Mouse (Mus musculus) lung, embryonic 15.5 days (tissue): ENCODE measurements around the gene Rnf26. TPM values are rescaled to one million over a fixed set of nuclear protein-coding genes. Genes with fewer than 3 reads are reported as not detected.
A peak's percentile ranks its signal among the peaks of the same experiment; 100 is the strongest.

Source experiments
- ATAC-seq: fragments of 200-750 bp; cut with Nextera tagmentation; 2 replicates; pipeline ENCODE4 v1.8.0; 2017; ENCODE audit warnings: moderate number of reproducible peaks, borderline replicate concordance; ENCODE audit not compliant: low FRiP score, low TSS enrichment; ENCODE audit errors: extremely low read depth
- H3K27ac ChIP-seq: fragments of 300-500 bp; sonication (generic); 2 replicates; pipeline ENCODE4 v1.5.1; 2015; ENCODE audit warnings: moderate library complexity, mild to moderate bottlenecking, inconsistent platforms
- H3K27me3 ChIP-seq: fragments of 300-500 bp; sonication (generic); 2 replicates; pipeline ENCODE4 v1.6.1; 2015; ENCODE audit warnings: inconsistent platforms
- H3K36me3 ChIP-seq: fragments of 300-500 bp; sonication (generic); 2 replicates; pipeline ENCODE4 v1.6.1; 2015; ENCODE audit warnings: inconsistent platforms
- H3K4me1 ChIP-seq: fragments of 300-500 bp; sonication (generic); 2 replicates; pipeline ENCODE4 v1.6.1; 2015; ENCODE audit warnings: inconsistent platforms
- H3K4me2 ChIP-seq: fragments of 300-500 bp; sonication (generic); 2 replicates; pipeline ENCODE4 v1.6.1; 2015; ENCODE audit warnings: inconsistent platforms, mild to moderate bottlenecking, moderate library complexity
- H3K4me3 ChIP-seq: fragments of 300-500 bp; sonication (generic); 2 replicates; pipeline ENCODE4 v1.5.1; 2015; ENCODE audit warnings: mild to moderate bottlenecking, inconsistent platforms
- H3K9ac ChIP-seq: fragments of 300-500 bp; sonication (generic); 2 replicates; pipeline ENCODE4 v1.6.1; 2015; ENCODE audit warnings: inconsistent platforms
- H3K9me3 ChIP-seq: fragments of 300-500 bp; sonication (generic); 2 replicates; pipeline ENCODE4 v1.6.1; 2016; ENCODE audit warnings: inconsistent platforms
- WGBS: fragments of 180-500 bp; shearing (Covaris S2); methylation state at CpG from one replicate; pipeline ENCODE4 v1.1.7; 2015; 5-methylcytosine and 5-hydroxymethylcytosine counted together
- polyA plus RNA-seq: library from polyadenylated mRNA; unstranded; fragments of >200 nt; fragmentation: Nextera tagmentation; extraction: Ambion mirVana; gene quantifications from 2 replicates; pipeline ENCODE4 v1.2.1, GENCODE M21; 2015

Rnf26 gene
- polyA plus RNA-seq, 1 experiment from 2014 or later: 71.4 TPM

DNA sequence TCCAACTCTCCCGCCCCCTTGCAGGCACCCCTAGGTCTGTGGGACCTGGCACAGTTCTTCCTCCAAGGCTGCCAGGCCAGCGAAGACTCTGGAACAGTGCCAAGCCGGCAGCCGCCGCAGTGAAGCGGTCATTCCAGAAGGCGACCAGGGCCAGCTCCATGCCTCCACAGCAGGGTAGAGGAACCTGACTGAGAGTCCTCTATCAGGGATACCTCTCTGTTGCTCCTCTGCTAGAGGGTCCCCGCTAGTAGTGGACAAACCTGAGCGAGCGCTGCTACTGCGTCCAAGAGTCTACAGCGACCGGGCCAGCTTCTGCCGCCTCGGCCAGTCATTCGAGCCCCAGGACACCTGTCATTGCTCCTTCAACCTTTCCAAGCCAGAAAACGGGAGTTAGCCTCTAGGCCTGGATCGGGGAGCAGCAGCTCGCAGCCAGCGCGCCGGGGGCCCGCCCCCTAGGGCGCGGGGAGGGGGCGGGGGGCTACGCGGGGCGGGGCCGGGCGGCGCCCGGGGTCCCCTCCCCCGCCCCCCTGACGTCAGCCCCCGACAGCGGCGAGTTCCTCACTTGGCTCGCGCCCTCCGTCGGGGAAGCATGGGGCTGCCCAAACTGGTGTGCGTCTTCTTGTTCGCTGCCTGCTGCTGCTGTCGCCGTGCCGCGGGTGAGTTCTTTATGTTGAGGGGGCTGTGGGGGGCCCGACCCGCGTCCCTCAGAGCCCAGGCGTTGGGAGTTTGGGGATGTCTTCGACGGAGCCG lies 21.0 kb upstream of the Rnf26 start, which contains the start of gene Mcam:
Mcam (plus strand) TSS at position 369 of the 750 bp plus-strand sequence.
- peak within 1 kb of the TSS; percentile 70 for H3K9ac ChIP-seq
- ATAC-seq: peak; percentile 12
- no peaks in the 10 kb centered on the region for H3K9me3 ChIP-seq
- peak within 1 kb of the TSS; percentile 70 for H3K4me3 ChIP-seq
- H3K27ac ChIP-seq: peak within 1 kb of the TSS; percentile 87
- under 1% methylated on average over 43 of the region's 55 CpGs for WGBS
- peaks cover 16% of the 10 kb centered on the region; the same call in 1 of the 2 replicates for H3K27me3 ChIP-seq
- H3K4me2 ChIP-seq: peak within 1 kb of the TSS; percentile 95
- peaks cover 6% of the 10 kb centered on the region; the same call in 1 of the 2 replicates for H3K36me3 ChIP-seq
- H3K4me1 ChIP-seq: peaks cover 72% of the 10 kb centered on the region

DNA sequence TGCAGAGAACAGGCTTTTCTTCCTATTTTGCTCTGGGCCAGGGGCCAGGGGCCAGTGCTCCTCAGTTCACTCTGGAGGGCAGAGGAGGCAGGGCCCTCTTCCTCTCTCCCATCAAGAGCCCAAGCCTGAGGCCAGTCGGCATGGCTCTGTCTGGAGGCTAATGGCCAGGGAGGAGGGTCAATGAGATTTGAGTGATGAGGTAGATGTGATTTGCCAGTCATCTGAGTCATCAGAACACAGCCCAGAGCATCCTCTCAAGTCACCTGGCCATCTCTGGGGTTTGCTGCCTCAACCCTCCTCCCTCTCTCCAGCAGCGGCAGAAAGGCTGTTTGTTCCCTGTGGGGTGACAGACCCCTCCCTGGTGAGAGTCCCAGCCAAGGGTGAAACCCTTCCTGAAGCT lies 20.0 kb upstream of the Rnf26 start:
- Histone ChIP-seq H3K4me3 (peak overlapping the region; percentile 70), H3K9ac (peak overlapping the region; percentile 70), H3K27ac (peak overlapping the region; percentile 87), H3K9me3 (no peaks in the 10 kb centered on the region), H3K27me3 (peaks cover 16% of the 10 kb centered on the region; the same call in 1 of the 2 replicates), H3K4me1 (peaks cover 79% of the 10 kb centered on the region), H3K36me3 (0 out of 2 replicates have a peak, but pooled peaks cover under 1% of the 10 kb centered on the region), H3K4me2 (peak overlapping the region; percentile 95)
- ATAC-seq: no peak
- 19% methylated on average over 2 of the region's 2 CpGs for WGBS

- Histone ChIP-seq H3K27me3 (peaks cover 16% of the 10 kb centered on the region; the same call in 1 of the 2 replicates), H3K4me1 (peaks cover 84% of the 10 kb centered on the region), H3K4me2 (peak overlapping the region; percentile 95; the same call in 1 of the 2 replicates), H3K27ac (peak overlapping the region; percentile 96; the same call in 1 of the 2 replicates), H3K9me3 (no peaks in the 10 kb centered on the region), H3K36me3 (no peaks in the 10 kb centered on the region), H3K9ac (no peak overlapping the region), H3K4me3 (no peak overlapping the region)
- 50% methylated on average over 5 of the region's 5 CpGs for WGBS
- ATAC-seq: no peak
Measured at GRCm38 (mm10) chr9:44132200-44132599, 18.9 kb upstream of the Rnf26 start.

GRCm38 (mm10) chr9:44131276-44131590 lies 17.9 kb upstream of the Rnf26 start:
- WGBS: 52% methylated on average over 7 of the region's 7 CpGs
- H3K27me3 ChIP-seq: peaks cover 16% of the 10 kb centered on the region; the same call in 1 of the 2 replicates
- no peaks in the 10 kb centered on the region for H3K9me3 ChIP-seq
- peak overlapping the region; percentile 96 for H3K27ac ChIP-seq
- no peak for ATAC-seq
- no peak overlapping the region; the same call in 1 of the 2 replicates for H3K9ac ChIP-seq
- H3K4me3 ChIP-seq: 0 out of 2 replicates have a peak overlapping the region, but pooled peaks have one; percentile 12
- peak overlapping the region; percentile 90 for H3K4me2 ChIP-seq
- no peaks in the 10 kb centered on the region for H3K36me3 ChIP-seq
- H3K4me1 ChIP-seq: peaks cover 85% of the 10 kb centered on the region

GRCm38 (mm10) chr9:44130581-44131275 lies 17.4 kb upstream of the Rnf26 start:
- ATAC-seq: peak; percentile 29

DNA sequence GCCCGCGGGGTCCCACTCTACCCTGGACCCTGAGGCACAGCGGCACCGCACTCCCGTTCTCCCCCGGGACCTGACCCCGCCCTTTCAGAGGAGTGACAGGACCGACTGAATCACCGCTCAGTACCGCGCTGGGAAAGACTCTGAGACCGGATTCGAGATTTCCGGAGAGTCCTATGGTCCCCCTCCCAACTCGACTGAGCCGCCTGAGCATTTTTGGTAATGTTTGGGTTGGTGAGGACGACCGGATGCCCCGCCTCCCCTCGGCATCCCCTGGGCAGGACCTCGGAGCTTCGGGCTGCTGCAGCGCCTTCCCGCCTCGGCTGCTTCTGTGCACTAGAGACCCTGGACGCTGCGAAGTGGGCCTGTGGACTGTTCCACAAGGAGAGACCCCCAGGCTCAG lies 16.7 kb upstream of the Rnf26 start:
- H3K4me2 ChIP-seq: peak overlapping the region; percentile 90
- peak overlapping the region; percentile 96 for H3K27ac ChIP-seq
- WGBS: under 1% methylated on average over 27 of the region's 27 CpGs
- peaks cover 81% of the 10 kb centered on the region for H3K4me1 ChIP-seq
- peak overlapping the region; percentile 44 for H3K4me3 ChIP-seq
- H3K9ac ChIP-seq: peak overlapping the region; percentile 58
- H3K36me3 ChIP-seq: no peaks in the 10 kb centered on the region
- peaks cover 16% of the 10 kb centered on the region; the same call in 1 of the 2 replicates for H3K27me3 ChIP-seq
- peak; percentile 75 for ATAC-seq
- no peaks in the 10 kb centered on the region for H3K9me3 ChIP-seq

More at GRCm38 (mm10) chr9:44130581-44131275, 17.4 kb upstream of the Rnf26 start:
- peaks cover 83% of the 10 kb centered on the region for H3K4me1 ChIP-seq
- no peaks in the 10 kb centered on the region for H3K9me3 ChIP-seq
- peak overlapping the region; percentile 58; the same call in 1 of the 2 replicates for H3K9ac ChIP-seq
- peak overlapping the region; percentile 44 for H3K4me3 ChIP-seq
- no peaks in the 10 kb centered on the region for H3K36me3 ChIP-seq
- peak overlapping the region; percentile 90 for H3K4me2 ChIP-seq
- 23% methylated on average over 19 of the region's 19 CpGs for WGBS
- peak overlapping the region; percentile 96 for H3K27ac ChIP-seq
- H3K27me3 ChIP-seq: peaks cover 16% of the 10 kb centered on the region; the same call in 1 of the 2 replicates

DNA sequence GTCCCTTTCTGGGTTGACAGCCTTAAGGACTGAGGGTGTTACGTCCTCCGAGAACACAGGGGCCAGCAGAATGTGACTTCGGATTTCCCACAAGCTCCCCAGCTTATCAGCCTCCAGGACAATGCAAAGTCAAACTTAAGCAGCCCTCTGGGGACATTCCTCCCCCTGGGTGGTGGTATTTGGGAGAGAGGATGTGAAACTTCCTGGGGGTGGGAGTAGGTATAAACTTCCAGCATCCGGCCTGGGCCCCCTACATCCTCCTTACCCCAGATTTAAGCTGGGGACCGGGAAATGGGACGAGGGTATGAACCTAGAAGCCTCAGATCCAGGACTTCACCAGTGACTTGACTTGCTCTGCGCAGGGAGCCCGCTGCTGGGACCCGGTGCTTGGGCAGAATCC lies 16.3 kb upstream of the Rnf26 start:
- WGBS: 6% methylated on average over 9 of the region's 9 CpGs
- Histone ChIP-seq H3K4me2 (peak overlapping the region; percentile 90), H3K9me3 (no peaks in the 10 kb centered on the region), H3K4me1 (peaks cover 79% of the 10 kb centered on the region), H3K9ac (peak overlapping the region; percentile 58), H3K27ac (peak overlapping the region; percentile 96), H3K27me3 (peaks cover 16% of the 10 kb centered on the region; the same call in 1 of the 2 replicates), H3K4me3 (peak overlapping the region; percentile 44), H3K36me3 (no peaks in the 10 kb centered on the region)
- ATAC-seq: 0 out of 2 replicates have a peak, but pooled peaks have one; percentile 3

DNA sequence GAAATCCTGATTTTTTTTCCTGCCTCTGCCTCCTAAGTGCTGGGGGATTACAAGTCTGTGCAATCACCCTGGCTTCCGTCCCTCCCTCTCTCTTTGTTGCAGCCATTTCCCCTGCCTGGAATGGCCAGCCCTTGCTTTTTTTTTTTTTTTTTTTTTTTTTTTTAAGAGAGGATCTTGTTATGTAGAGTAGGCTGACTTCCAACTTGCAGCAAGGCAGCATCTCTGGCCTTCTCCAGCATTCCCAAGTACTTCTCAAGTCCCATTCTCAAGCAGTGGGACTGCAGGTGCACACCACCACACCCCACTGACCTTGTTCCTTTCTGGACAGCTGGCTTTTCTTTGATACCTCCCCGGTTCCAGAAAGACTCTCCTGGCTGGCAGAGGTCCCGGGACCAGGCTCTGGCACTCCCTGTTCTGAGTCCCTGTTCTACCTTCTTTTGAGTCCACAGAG lies 14.1 kb upstream of the Rnf26 start:
- ATAC-seq: no peak
- Histone ChIP-seq H3K4me2 (no peak overlapping the region), H3K27ac (peak overlapping the region; percentile 48), H3K9me3 (no peaks in the 10 kb centered on the region), H3K36me3 (no peaks in the 10 kb centered on the region), H3K9ac (no peak overlapping the region), H3K27me3 (no peaks in the 10 kb centered on the region), H3K4me3 (no peak overlapping the region), H3K4me1 (peaks cover 58% of the 10 kb centered on the region)
- 38% methylated on average over 3 of the region's 3 CpGs for WGBS

GRCm38 (mm10) chr9:44126746-44127145 lies 13.4 kb upstream of the Rnf26 start:
- Histone ChIP-seq H3K4me1 (peaks cover 52% of the 10 kb centered on the region), H3K36me3 (no peaks in the 10 kb centered on the region), H3K27ac (peak overlapping the region; percentile 48; the same call in 1 of the 2 replicates), H3K4me2 (no peak overlapping the region), H3K9ac (no peak overlapping the region), H3K27me3 (no peaks in the 10 kb centered on the region), H3K9me3 (no peaks in the 10 kb centered on the region), H3K4me3 (no peak overlapping the region)
- 79% methylated on average over 3 of the region's 3 CpGs for whole genome bisulfite sequencing
- ATAC-seq: no peak

DNA sequence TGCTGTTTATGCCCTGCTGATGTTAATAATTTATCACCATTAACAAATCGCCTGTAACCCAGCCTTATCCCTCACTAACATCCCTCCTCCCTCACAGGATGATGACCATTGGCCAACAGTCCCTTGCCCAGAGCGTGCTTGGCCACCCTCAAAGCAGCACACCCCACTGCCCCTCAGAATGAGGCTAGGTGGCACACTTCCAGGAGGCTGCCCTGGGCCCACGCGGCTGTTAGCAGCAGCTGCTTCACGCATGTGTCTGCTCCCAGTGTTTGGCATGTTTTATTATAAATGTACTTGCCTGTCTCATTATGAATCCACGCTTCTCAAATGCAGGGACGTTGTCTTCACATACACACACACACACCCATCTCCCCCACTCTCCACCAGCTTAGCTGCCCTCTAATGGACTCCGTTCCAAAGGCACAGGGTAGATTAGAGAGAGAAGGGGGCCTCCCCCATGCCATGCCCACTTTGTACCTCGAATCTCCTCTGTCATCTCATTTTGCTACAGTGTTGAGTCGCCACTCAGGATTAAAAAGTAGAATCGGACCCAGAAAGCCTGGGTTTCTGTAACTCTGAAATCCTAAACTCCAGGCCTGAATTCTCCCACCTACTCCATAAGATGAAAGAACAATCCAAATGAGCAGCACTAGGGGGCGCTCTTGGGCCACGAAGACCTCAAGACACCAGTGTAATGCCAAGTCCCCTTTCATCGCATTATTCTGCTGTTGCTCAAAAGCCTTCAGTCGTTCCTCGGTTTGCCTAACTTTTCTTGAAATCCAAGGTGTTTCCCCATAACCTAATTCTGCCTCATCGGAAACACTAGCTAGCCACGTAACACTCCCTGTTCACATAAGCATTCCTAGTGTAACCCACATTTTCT lies 12.5 kb upstream of the Rnf26 start:
- H3K9me3 ChIP-seq: no peaks in the 10 kb centered on the region
- 25% methylated on average over 18 of the region's 18 CpGs for WGBS
- H3K4me2 ChIP-seq: peak overlapping the region; percentile 25
- H3K27me3 ChIP-seq: no peaks in the 10 kb centered on the region
- H3K27ac ChIP-seq: peak overlapping the region; percentile 48
- ATAC-seq: no peak
- peaks cover 43% of the 10 kb centered on the region for H3K4me1 ChIP-seq
- no peak overlapping the region; the same call in 1 of the 2 replicates for H3K9ac ChIP-seq
- no peak overlapping the region for H3K4me3 ChIP-seq
- H3K36me3 ChIP-seq: no peaks in the 10 kb centered on the region

GRCm38 (mm10) chr9:44125026-44125425 lies 11.7 kb upstream of the Rnf26 start:
- H3K9ac ChIP-seq: no peak overlapping the region
- H3K27me3 ChIP-seq: no peaks in the 10 kb centered on the region
- no peak overlapping the region for H3K27ac ChIP-seq
- no peaks in the 10 kb centered on the region for H3K9me3 ChIP-seq
- no peaks in the 10 kb centered on the region for H3K36me3 ChIP-seq
- peaks cover 35% of the 10 kb centered on the region for H3K4me1 ChIP-seq
- no peak for ATAC-seq
- H3K4me3 ChIP-seq: no peak overlapping the region
- H3K4me2 ChIP-seq: no peak overlapping the region
- 54% methylated on average over 5 of the region's 5 CpGs for WGBS
